Mouse (Mus musculus): ENCODE data around the gene Gemin8. TPM values are rescaled to one million over a fixed set of nuclear protein-coding genes. Genes with fewer than 3 reads are reported as not detected.

The Gemin8 gene
- polyA plus RNA-seq (2017; shearing (Covaris generic)): 10 to 100 TPM; 21.4 to 30.8 TPM

DNA sequence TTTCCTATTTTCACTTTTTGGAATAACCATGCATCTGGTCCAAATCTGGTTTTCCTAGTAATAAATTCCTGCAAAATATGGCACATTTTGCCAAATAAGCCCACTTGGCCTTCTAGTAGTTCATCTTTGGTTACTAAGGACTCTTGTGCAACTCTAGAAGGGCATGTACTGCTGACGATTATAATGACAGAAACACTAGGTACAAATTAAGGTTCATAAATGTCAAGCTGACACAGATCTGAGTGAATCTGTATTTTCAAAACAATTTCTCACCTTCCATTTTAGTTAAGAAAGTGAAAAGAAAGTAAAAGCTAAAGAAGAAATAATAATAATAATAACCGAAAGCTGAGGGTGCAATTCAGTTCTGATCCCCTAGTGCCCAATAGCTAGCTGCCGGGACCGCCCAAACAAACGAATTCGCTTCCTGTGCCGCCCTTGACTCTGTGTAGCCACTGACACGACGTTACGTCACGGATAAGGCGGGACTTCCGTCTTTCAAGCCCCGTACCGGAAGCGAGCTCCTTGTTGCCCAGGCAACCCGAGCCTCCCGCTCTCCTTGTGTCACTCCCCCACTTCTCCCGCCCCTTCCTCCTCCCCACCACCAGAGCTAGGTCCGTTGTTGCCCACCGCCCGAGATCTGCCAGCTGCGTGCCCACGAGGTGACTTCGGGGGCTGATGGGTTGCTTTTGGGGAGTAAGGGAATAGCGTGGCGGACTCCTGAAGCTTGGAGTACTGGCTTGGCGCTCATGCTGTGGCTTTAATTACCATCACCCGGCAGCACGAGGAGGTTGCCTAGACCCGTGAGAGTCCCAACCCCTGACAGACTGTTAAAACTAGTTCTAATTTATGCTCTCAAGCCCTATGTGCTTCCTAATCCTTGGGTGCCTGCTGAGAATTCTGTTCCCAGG, at the start of gene Gemin8:
Gene Gemin8, plus strand, starts transcription at position 563 of the 908 bp plus-strand sequence.
- ATAC-seq: peak; percentile 94

DNA sequence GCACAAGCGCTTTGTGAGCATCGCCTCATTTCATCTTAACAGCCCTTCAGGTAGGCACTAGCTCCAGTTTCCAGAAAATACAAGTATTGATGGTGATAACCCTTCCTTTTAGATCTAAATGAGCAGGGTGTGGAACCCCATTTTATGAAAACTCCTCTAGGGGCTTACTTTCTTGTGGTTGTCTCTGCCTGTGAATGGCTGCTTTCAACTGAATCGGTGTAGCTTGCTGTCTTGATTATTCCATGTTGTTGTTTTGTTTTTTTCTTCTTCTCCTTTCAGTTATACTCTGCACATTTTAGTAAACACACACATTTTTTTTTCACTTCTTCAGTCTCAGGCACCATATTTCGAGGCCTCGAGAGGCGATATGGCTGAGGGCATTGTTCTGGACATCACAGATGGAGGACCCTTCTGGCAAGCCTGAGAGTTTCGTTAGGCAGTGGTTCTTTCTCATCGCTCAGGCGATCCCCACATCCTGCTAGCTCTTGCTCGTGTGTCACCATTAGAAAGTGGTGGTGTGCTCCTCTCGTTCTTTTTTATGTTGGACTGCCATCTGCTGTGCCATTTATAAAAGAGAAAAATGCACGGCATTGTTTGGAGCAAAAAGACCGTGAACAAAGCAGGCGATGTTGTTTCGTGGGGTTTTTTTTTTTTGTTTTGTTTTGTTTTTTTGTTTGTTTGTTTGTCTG, 23.0 kb upstream of the Gemin8 start:
- no peak for ATAC-seq

DNA sequence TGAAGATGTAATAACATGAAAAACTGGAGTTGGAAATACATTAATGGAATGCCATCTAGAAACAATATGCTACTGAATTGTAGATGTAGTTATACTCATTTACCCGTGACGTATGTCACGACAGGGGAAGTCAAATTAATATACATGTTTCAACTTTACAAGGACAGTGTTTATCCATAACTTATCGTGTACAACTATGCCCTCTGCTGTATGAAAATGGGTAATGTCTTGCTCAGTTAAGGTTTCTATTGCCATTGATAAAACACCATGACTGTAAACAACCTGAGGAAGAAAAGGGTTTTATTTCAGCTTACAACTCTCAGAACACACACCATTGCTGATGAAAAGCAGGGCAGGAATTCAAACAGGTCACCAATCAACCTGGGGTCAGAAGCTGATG, 7.5 kb upstream of the Gemin8 start:
- ATAC-seq: peak; percentile 32

DNA sequence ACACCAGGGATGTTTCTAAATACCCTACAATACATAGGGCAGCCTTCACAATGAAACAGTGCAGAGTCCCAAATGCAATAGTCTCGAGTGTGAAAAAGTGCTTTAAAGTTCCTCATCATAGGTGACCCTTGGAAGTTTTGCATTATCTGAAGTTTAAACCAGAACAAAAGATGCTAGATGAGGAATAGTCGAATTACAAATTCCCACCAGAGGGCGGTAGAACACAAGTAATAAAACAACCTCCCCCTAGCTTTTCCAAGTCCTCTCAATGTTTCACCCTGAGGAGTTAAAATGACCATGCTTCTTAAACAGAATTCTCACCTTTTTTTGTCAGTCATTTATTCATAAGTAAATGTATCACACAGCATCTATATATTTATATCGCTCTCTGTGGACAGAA, 2.9 kb upstream of the Gemin8 start:
- no peak for ATAC-seq

DNA sequence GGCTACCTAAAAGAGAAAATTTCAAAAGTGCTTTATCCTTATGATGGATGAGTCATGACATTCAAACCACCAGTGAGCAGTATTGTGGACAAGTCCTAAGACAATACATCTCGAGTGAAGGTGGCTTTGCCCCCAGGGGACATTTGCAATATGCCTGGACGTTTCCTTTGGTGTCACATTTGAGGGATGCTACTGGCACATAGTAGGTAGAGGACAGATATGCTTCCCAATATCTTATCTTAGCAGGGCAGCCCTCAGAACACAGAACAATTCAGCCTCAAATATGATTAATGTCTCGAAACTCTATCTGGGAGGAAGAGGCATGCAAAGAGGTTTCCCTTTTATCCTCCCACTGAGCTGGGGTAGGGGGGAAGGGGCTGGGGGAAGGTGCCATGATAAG, 2.3 kb upstream of the Gemin8 start:
- ATAC-seq: no peak

DNA sequence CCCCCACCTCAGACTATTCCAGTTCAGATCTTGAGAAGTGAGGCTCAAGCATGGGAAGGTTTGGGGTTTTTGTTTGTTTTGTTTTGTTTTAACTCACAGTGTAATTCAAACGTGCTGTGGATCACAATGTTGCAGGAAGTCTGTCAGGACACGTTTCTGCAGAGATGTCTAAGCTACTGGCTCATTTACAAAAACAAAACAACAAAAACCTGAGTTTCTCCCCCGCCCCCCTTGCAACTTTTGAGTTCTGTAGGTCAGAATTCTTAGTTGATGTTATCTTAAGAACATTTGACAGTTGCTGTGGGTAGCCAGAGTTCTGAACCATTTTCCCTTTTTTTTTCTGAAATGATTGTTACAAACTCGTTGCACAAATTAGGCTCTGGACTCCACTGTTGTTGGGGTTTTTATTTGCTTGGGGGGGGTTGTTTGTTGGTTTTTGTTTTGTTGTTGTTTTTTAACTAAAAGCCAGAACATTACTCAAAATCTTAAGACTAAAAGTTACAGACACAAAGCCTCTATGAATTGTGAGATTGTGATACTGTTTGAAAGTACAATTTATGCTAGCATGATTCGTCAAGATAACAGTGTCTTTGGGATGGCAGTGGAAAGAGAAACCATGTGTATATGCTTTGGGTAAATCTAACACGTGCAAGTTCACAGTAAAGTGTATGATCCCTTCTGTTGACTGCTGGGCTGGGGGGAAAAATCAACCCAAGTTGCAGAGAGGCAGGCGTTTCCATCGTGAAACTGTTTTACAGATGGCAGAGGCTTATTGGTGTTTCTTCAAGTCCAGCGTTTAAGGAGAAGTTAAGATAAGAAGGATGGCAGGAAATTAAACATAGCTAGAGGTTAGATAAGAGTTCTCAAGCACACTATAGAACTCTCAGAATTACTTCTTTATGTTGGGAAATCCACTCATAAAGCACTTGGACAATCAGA, 815 bp downstream of the Gemin8 start:
- peak; percentile 18 for ATAC-seq

DNA sequence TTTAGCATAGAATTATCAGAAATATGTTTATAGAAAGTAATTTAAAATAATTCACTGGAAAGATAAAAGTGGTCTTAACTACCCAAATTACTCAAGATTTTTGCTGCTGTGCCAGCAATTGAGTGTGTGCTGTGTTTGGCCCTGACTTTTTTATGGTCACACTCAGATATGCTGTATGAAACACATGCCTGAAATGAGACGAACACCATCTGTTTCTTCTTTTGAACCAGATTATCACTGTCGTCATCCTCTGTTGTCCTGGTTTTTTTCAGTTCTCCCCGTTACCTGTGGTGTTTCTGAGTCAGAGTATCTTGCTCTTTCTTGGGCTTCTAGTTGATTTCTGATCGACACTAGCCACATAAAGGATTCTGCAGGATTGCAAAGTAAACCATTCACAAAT, 1.8 kb downstream of the Gemin8 start:
- ATAC-seq: no peak

DNA sequence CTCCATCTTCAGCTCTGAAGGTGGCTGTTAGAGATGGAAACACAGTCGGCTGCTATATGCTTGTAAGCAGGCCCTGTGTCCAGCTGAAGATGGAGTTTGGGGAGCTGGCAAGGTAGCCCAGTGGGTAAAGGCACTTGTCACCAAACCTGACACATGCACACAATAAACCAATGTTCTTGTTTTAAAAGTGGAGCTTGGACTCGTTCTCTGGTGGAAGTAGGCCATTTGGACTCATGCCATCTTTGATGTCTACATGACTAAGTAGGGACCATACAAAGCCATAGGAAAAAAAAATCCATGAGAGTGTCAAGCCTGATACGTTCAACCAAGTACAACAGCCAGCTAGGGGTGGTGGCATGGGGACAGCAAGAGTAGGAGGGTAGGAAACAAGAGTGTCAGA, 2.4 kb downstream of the Gemin8 start:
- no peak for ATAC-seq

DNA sequence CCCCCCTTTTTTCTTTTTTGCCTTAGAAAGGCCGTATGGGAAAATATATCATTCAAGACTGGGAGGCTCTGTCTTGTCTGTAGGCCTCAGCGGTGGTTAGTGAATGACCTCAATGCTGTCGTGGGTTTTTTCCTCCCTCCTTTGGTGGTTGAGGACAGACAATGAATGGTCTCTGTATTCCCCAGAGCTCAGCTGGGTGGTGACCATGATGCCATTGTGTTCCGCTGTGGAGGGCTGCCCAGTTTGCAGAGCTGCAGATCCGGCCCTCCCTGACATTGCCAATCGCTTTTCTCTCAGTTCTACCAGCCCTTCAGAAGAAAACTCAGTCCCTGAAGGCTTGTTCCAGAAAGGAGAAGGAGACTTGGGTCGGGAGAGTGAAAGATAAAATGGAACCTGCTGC, 3.5 kb downstream of the Gemin8 start:
- ATAC-seq: no peak

DNA sequence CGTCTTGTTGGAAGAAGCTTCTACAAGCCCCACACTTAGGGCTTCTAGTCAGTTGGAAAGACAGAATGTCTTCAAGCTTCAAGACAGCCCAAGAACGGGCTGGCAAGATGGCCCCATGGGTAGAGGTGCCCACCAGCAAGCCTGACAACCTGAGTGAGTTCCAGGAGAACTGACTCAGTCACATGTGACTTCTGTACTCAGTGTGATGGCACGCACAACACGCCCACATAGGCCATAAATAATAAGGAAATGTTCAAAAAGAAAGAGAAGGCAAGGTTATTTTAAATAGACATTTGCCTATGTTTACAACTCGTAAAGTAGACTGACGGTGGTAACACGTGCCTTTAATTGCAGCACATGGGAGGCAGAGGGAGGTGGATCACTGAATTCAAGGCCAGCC, 7.7 kb downstream of the Gemin8 start:
- peak; percentile 23 for ATAC-seq

DNA sequence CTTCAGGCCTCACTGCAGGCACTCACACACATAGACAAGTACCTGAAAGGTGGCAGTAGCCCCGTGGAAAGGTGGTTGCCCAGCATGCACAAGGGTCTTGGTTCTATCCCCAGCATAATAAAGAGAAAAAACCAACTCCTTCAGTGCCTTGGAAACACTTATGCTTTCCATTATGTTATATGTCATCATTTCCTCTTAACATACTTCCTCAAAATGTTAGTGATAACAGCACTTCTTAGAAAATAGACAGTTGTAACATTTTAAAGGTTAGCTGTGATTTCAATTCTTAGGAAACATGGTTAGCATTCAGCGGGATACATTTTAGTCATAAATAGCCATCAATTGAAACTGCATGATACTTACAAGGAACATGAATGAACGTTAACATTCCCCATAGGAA, 12.8 kb downstream of the Gemin8 start:
- ATAC-seq: no peak

DNA sequence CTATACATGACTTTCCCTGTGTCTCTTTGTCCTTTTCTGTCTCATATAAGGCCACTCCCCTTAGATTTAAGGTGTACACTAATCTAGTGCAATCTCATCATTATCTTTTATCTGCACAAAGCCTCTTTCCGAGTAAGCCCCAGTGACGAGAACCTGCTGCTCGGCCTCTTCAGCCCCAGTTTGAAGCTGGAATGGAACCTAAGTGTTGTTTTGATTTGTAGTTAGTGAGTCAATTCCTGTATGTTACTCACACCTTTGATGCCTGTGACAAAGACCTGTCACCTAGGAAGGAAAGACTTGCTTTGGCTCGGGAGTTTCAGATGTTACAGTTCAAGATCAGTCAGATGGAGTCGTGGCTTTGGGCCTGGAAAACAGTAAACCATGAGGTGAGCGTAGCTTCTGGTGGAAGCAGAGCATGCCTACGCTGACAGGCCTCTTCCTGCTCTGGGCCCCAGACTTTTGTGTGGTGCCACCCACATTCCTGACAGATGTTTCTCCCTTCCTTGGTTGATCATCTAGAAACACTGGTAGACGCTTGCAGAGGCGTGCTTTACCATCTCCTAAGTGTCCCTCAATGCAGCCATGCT, 15.2 kb downstream of the Gemin8 start:
- peak; percentile 73 for ATAC-seq

DNA sequence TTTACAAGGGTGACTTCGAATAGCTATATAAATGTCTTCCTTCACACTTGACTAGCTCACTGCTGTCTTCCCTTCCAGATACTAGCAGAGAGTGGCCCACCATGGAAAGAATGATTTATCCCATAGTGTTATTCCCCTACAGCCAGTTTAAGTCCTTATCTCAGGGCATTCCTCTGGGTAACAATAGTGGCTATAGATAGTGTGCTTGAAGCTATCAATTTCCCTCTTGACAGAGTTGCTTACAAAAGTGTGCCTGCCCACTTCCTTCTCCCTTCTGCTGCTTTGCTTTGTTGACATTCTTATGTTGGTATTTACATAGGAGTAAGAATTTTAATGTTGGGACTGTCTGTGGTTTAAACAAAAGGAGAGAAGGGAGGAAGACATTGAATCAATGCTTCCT, 17.5 kb downstream of the Gemin8 start:
- ATAC-seq: no peak

DNA sequence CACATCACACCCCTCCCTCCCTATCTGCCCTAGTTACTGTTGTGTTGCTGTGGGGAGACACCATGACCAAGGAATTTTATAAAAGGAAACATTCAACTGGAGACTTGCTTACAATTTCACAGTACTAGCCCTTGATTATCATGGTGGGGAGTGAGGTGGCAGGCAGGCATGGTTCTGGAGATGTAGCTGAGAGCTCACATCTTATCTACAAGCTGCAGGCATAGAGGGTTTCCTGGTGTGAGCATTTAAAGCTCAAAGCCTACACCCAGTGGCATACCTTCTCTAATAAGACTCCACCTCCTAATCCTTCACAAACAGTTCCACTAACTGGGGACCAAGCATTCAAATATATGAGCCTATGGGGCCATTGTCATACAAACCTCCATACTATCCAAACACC, 26.1 kb downstream of the Gemin8 start:
- ATAC-seq: no peak

DNA sequence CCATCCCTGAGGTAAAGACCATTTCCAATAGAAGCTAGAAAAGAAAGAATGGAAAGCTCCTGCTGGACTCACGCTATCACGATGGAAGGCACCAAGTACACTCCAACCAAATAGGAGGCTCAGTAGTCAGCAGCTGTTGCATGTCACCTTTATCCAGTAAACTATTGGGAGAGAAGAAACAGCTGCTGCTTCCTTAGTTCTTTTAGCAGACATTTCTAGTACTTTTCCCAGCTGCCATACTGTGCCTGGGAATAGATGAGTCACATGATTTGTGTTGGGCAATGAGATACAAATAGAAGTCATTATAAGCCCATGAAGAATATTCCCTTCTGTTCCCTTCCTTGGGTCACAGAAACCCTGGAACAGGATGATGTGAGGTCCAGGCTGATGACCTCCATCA, 28.0 kb downstream of the Gemin8 start:
- no peak for ATAC-seq

DNA sequence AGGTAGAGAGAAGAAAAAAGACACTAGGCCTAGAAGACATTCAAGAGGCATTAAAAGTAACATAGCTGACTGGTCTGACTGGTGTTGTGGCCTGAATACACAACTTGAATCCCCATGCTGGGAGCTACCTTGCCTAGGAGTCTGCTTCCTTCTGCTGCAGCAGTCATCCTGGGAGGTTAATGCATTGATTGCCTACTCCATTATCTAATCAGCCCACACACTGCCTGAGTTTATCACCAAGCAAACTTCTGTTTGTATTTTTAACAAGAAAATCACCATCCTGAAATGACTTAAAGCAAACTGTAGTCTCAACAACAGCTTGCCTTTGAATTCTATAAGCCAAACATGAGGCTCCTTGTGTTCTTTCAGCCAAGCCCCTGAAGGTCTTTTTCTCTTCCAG, 29.6 kb downstream of the Gemin8 start:
- no peak for ATAC-seq

DNA sequence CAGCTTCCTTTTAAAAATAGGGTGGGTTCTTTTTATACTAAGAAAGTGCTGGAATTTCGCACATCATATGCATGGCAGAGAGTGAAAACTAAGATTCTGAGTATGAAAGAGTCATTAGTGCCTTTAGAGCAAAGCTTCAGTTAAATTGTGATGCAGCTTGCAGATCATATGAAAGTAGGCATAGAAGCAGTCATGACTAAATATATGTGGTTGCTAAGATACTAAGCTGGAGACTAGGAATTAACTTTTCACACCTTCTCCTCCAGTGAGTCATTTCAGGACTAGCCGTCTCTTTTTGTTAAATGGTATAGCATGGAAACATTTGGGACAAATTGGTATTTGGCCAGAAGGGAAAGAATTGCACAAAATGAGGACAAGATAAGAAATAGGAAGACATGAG, 44.3 kb downstream of the Gemin8 start:
- ATAC-seq: no peak

DNA sequence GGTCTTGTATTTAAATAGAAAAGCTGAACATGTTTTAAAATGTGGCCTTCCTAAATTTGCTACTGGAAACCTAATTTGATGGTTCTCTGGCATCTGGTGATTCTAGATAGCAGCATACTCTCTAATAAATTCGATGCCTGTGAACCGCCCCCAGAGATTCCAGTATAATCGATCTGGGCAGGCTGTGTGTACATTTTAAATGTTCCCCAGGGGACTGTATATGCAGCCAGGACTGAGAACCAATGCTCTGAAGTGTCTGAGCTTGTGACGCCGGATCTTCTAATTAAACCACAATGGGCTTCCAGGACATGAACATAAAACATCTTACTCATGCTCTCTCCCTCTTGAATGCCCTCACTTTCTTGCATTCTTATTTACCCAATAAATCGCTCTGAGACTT, 46.0 kb downstream of the Gemin8 start:
- ATAC-seq: no peak

DNA sequence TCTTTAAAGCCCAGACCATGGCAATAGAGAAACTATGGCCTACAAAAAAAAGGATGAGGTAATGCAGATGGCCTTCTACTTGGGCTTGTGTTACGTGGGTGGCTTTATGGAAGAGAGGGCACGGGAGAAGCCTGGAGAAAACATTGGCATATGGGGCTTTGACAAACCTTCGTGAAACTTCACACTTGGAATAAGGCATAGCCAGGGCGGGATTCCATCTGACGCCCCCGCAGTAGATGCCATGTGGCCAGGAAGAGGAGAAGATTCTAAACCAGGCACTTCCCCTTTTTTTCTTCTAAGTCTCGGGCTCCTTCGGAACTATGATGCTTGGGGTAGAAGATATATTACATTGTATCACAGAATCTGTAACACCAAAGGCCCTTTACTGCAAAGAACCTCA, 46.5 kb downstream of the Gemin8 start:
- ATAC-seq: no peak

DNA sequence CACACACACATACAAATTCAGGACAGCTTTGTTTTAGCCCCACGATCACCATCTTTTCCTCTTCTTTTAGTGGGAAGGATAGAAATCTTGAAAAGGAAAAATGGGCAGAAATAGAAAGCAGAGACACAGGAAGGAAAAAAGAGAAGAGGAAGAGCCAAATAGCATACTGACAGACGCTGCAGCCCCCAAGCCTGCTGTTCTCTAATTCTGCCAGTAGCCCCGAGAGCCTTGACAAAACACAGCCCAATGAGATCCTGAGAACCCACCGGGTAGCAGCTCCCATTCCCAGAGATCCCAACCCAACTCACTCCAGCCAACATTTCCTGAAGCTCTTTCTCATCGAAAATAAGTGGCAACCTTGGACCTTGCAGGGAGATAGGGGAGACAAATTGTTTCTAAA, 49.1 kb downstream of the Gemin8 start:
- ATAC-seq: no peak

DNA sequence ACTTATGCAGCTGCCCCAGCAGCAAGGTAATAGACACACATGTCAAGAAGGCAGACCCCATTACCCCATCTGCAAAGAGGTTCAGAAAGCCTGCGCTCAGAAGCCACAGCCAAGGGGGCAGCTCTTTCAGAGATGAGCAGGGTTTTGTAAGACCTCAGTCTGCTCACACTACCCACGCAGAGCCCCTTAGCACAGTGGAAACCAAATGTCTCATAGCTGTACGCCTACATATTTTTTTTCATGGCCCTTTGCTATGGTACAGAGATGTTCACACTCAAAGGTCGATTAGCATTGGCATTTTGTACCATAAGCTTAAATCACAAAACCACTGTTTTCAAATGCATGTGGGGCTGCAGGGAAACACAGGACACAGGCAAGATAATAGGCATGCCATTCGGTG, 56.6 kb downstream of the Gemin8 start:
- ATAC-seq: peak; percentile 53

DNA sequence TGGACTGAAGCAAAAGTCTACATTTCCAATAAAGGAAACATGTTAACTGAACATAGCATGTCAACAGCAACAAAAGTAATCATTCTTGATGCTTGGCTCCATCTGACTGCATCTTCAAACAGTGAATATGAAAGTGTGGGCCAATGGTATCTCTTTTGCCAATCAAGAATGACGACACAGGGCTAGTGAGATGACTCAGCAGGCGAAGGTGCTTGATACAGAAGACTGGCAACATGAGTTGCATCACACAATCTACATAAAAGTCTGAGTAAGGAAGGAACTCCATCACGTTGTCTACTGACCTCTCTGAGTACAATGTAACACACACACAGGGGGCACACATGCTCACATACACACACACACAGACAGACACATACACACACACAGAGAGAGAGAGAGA, 59.5 kb downstream of the Gemin8 start:
- ATAC-seq: peak; percentile 76
